Mouse (Mus musculus) MEL (cell line): ENCODE results near the gene Ccdc162. TPM values are rescaled to one million over a fixed set of nuclear protein-coding genes. Genes with fewer than 3 reads are reported as not detected.
A peak's percentile ranks its signal among the peaks of the same experiment; 100 is the strongest.

Experiments used
- DNase-seq: peaks from one replicate; pipeline ENCODE4 v3.0.0; 2011; ENCODE audit warnings: low read depth, low spot score
- H3K27ac ChIP-seq: 2 replicates; pipeline ENCODE4 v1.5.1; 2012; ENCODE audit warnings: low read depth, mild to moderate bottlenecking, control low read depth, low read length, moderate library complexity; ENCODE audit not compliant: control insufficient read depth
- H3K27me3 ChIP-seq, 2 experiments: fragments of 150-350 bp in 1 of 2; sonication (generic) in 1 of 2; 2 replicates each; pipeline ENCODE4 v1.6.1; 2012; ENCODE audit warnings: low read length in 2 of 2, mild to moderate bottlenecking in 2 of 2, improper control_type of control experiment in 1 of 2, moderate library complexity in 1 of 2; ENCODE audit not compliant: insufficient read depth in 2 of 2, control insufficient read depth in 1 of 2
- H3K36me3 ChIP-seq, 2 experiments: 2 replicates each; pipeline ENCODE4 v1.6.1; 2012 to 2014; ENCODE audit warnings: low read length in 2 of 2, improper control_type of control experiment in 1 of 2, inconsistent platforms in 1 of 2, mild to moderate bottlenecking in 1 of 2; ENCODE audit not compliant: insufficient read depth in 2 of 2, control insufficient read depth in 1 of 2
- H3K4me1 ChIP-seq, 2 experiments: fragments of 150-350 bp in 1 of 2; sonication (generic) in 1 of 2; 2 replicates each; pipeline ENCODE4 v1.6.1; 2012; ENCODE audit warnings: low read length in 2 of 2, improper control_type of control experiment in 1 of 2, mild to moderate bottlenecking in 1 of 2; ENCODE audit not compliant: insufficient read depth in 2 of 2, control insufficient read depth in 1 of 2
- H3K4me3 ChIP-seq, 2 experiments: fragments of 150-350 bp in 1 of 2; sonication (generic) in 1 of 2; 2 replicates each; pipeline ENCODE4 v1.5.1; 2012; ENCODE audit warnings: low read depth in 2 of 2, low read length in 2 of 2, mild to moderate bottlenecking in 2 of 2, moderate library complexity in 2 of 2, control low read depth in 1 of 2, improper control_type of control experiment in 1 of 2; ENCODE audit not compliant: control insufficient read depth in 1 of 2, insufficient read depth in 1 of 2
- H3K79me2 ChIP-seq: 2 replicates; pipeline ENCODE4 v1.6.1; 2012; ENCODE audit warnings: mild to moderate bottlenecking, low read length, moderate library complexity; ENCODE audit not compliant: control insufficient read depth, poor library complexity, insufficient read depth
- H3K9ac ChIP-seq: 2 replicates; pipeline ENCODE4 v1.6.1; 2012; ENCODE audit warnings: low read depth, mild to moderate bottlenecking, control low read depth, low read length, moderate library complexity; ENCODE audit not compliant: control insufficient read depth, poor library complexity, severe bottlenecking
- H3K9me3 ChIP-seq: fragments of 150-350 bp; sonication (generic); replicated peaks from 2 replicates; pipeline ENCODE4 v1.6.1; 2012; ENCODE audit warnings: mild to moderate bottlenecking, low read length, improper control_type of control experiment, moderate library complexity; ENCODE audit not compliant: insufficient read depth
- BHLHE40 ChIP-seq: IDR thresholded peaks from 2 replicates; pipeline ENCODE4 v1.6.1; 2012; ENCODE audit warnings: low read depth, mild to moderate bottlenecking, inconsistent platforms, low read length, improper control_type of control experiment, borderline replicate concordance
- CHD1 ChIP-seq: IDR thresholded peaks from 2 replicates; pipeline ENCODE4 v1.6.1; 2012; ENCODE audit warnings: low read depth, mild to moderate bottlenecking, inconsistent platforms, low read length, improper control_type of control experiment
- CHD2 ChIP-seq: IDR thresholded peaks from 2 replicates; pipeline ENCODE4 v1.6.1; 2011; ENCODE audit warnings: low read length, improper control_type of control experiment
- CTCF ChIP-seq, 3 experiments: IDR thresholded peaks in 2 of 3; conservative IDR thresholded peaks in 1 of 3; 2 replicates each; pipeline ENCODE4 v1.5.1; 2011 to 2012; ENCODE audit warnings: low read length in 3 of 3, low read depth in 2 of 3, mild to moderate bottlenecking in 2 of 3, improper control_type of control experiment in 1 of 3, inconsistent platforms in 1 of 3, mixed read lengths in 1 of 3, moderate library complexity in 1 of 3; ENCODE audit not compliant: control insufficient read depth in 1 of 3, insufficient read depth in 1 of 3, poor library complexity in 1 of 3, severe bottlenecking in 1 of 3
- E2F4 ChIP-seq: IDR thresholded peaks from 2 replicates; pipeline ENCODE4 v1.6.1; 2011; ENCODE audit warnings: low read depth, low read length, improper control_type of control experiment, borderline replicate concordance
- ELF1 ChIP-seq: IDR thresholded peaks from 2 replicates; pipeline ENCODE4 v1.6.1; 2014; ENCODE audit warnings: low read depth, mild to moderate bottlenecking, inconsistent platforms, low read length, improper control_type of control experiment, moderate library complexity
- EP300 ChIP-seq, 2 experiments: IDR thresholded peaks; 2 replicates each; pipeline ENCODE4 v1.6.1; 2011; ENCODE audit warnings: improper control_type of control experiment in 2 of 2, low read length in 2 of 2, low read depth in 1 of 2, mild to moderate bottlenecking in 1 of 2
- ETS1 ChIP-seq: IDR thresholded peaks from 2 replicates; pipeline ENCODE4 v1.6.1; 2012; ENCODE audit warnings: low read depth, mild to moderate bottlenecking, inconsistent platforms, low read length, improper control_type of control experiment, moderate library complexity
- GABPA ChIP-seq: IDR thresholded peaks from 2 replicates; pipeline ENCODE4 v1.6.1; 2012; ENCODE audit warnings: low read depth, mild to moderate bottlenecking, inconsistent platforms, low read length, improper control_type of control experiment, moderate library complexity
- GATA1 ChIP-seq: IDR thresholded peaks from 2 replicates; pipeline ENCODE4 v1.6.1; 2011; ENCODE audit warnings: low read depth, low read length, improper control_type of control experiment
- HCFC1 ChIP-seq: IDR thresholded peaks from 2 replicates; pipeline ENCODE4 v1.6.1; 2012; ENCODE audit warnings: low read depth, mild to moderate bottlenecking, inconsistent platforms, low read length, improper control_type of control experiment, moderate library complexity
- JUND ChIP-seq: IDR thresholded peaks from 2 replicates; pipeline ENCODE4 v1.6.1; 2011; ENCODE audit warnings: low read depth, mild to moderate bottlenecking, improper control_type of control experiment, low read length
- KAT2A ChIP-seq: conservative IDR thresholded peaks from 2 replicates; pipeline ENCODE4 v1.6.1; 2012; ENCODE audit warnings: low read depth, low read length, improper control_type of control experiment, inconsistent platforms
- MAFK ChIP-seq: IDR thresholded peaks from 2 replicates; pipeline ENCODE4 v1.6.1; 2011; ENCODE audit warnings: low read depth, mild to moderate bottlenecking, low read length, improper control_type of control experiment, borderline replicate concordance
- MAX ChIP-seq: IDR thresholded peaks from 2 replicates; pipeline ENCODE4 v1.6.1; 2011; ENCODE audit warnings: low read length, improper control_type of control experiment
- MAZ ChIP-seq: IDR thresholded peaks from 2 replicates; pipeline ENCODE4 v1.6.1; 2012; ENCODE audit warnings: low read depth, mild to moderate bottlenecking, inconsistent platforms, low read length, improper control_type of control experiment
- MXI1 ChIP-seq: IDR thresholded peaks from 2 replicates; pipeline ENCODE4 v1.6.1; 2011; ENCODE audit warnings: mild to moderate bottlenecking, low read depth, low read length, improper control_type of control experiment
- MYB ChIP-seq: IDR thresholded peaks from 2 replicates; pipeline ENCODE4 v1.6.1; 2011; ENCODE audit warnings: mild to moderate bottlenecking, low read depth, low read length, improper control_type of control experiment
- MYC ChIP-seq: IDR thresholded peaks from 2 replicates; pipeline ENCODE4 v1.6.1; 2011; ENCODE audit warnings: low read depth, mild to moderate bottlenecking, low read length, improper control_type of control experiment, moderate library complexity
- NELFE ChIP-seq: IDR thresholded peaks from 2 replicates; pipeline ENCODE4 v1.6.1; 2011; ENCODE audit warnings: low read depth, low read length, improper control_type of control experiment
- NRF1 ChIP-seq: IDR thresholded peaks from 2 replicates; pipeline ENCODE4 v1.6.1; 2014; ENCODE audit warnings: low read depth, mild to moderate bottlenecking, inconsistent platforms, low read length, improper control_type of control experiment, moderate library complexity; ENCODE audit not compliant: poor library complexity, insufficient read depth, severe bottlenecking
- POLR2A ChIP-seq, 2 experiments: IDR thresholded peaks; 2 replicates each; pipeline ENCODE4 v1.6.1; 2011 to 2012; ENCODE audit warnings: low read length in 2 of 2, mild to moderate bottlenecking in 2 of 2, control low read depth in 1 of 2, improper control_type of control experiment in 1 of 2, low read depth in 1 of 2, moderate library complexity in 1 of 2; ENCODE audit not compliant: control insufficient read depth in 1 of 2, insufficient read depth in 1 of 2, poor library complexity in 1 of 2
- POLR2AphosphoS2 ChIP-seq: IDR thresholded peaks from 2 replicates; pipeline ENCODE4 v1.6.1; 2011; ENCODE audit warnings: low read length, improper control_type of control experiment
- POLR2AphosphoS5 ChIP-seq: IDR thresholded peaks from 2 replicates; pipeline ENCODE4 v1.6.1; 2012; ENCODE audit warnings: low read depth, borderline replicate concordance, mild to moderate bottlenecking, inconsistent platforms, low read length, moderate library complexity, mixed read lengths
- RAD21 ChIP-seq: IDR thresholded peaks from 2 replicates; pipeline ENCODE4 v1.6.1; 2011; ENCODE audit warnings: mild to moderate bottlenecking, low read depth, low read length, improper control_type of control experiment
- RCOR1 ChIP-seq: IDR thresholded peaks from 2 replicates; pipeline ENCODE4 v1.6.1; 2012; ENCODE audit warnings: low read depth, mild to moderate bottlenecking, inconsistent platforms, low read length, improper control_type of control experiment
- SIN3A ChIP-seq: IDR thresholded peaks from 2 replicates; pipeline ENCODE4 v1.6.1; 2012; ENCODE audit warnings: low read length, improper control_type of control experiment, inconsistent platforms
- SMC3 ChIP-seq: IDR thresholded peaks from 2 replicates; pipeline ENCODE4 v1.6.1; 2011; ENCODE audit warnings: low read depth, low read length, improper control_type of control experiment
- TAL1 ChIP-seq: IDR thresholded peaks from 2 replicates; pipeline ENCODE4 v1.6.1; 2012; ENCODE audit warnings: mild to moderate bottlenecking, inconsistent platforms, low read length, moderate library complexity, mixed read lengths
- TBP ChIP-seq: IDR thresholded peaks from 2 replicates; pipeline ENCODE4 v1.8.0; 2011; ENCODE audit warnings: low read depth, low read length, improper control_type of control experiment
- TCF12 ChIP-seq: IDR thresholded peaks from 2 replicates; pipeline ENCODE4 v1.6.1; 2014; ENCODE audit warnings: low read depth, mild to moderate bottlenecking, inconsistent platforms, low read length, improper control_type of control experiment, moderate library complexity
- UBTF ChIP-seq: IDR thresholded peaks from 2 replicates; pipeline ENCODE4 v1.6.1; 2012; ENCODE audit warnings: low read depth, mild to moderate bottlenecking, inconsistent platforms, low read length, improper control_type of control experiment, moderate library complexity, borderline replicate concordance; ENCODE audit not compliant: insufficient read depth
- USF1 ChIP-seq: IDR thresholded peaks from 2 replicates; pipeline ENCODE4 v1.6.1; 2014; ENCODE audit warnings: low read depth, mild to moderate bottlenecking, inconsistent platforms, low read length, improper control_type of control experiment, moderate library complexity
- USF2 ChIP-seq, 2 experiments: IDR thresholded peaks; 2 replicates each; pipeline ENCODE4 v1.6.1; 2011 to 2012; ENCODE audit warnings: improper control_type of control experiment in 2 of 2, low read length in 2 of 2, borderline replicate concordance in 1 of 2, inconsistent platforms in 1 of 2, low read depth in 1 of 2, mild to moderate bottlenecking in 1 of 2; ENCODE audit not compliant: insufficient read depth in 1 of 2
- ZC3H11A ChIP-seq: IDR thresholded peaks from 2 replicates; pipeline ENCODE4 v1.6.1; 2012; ENCODE audit warnings: low read depth, mild to moderate bottlenecking, inconsistent platforms, low read length, improper control_type of control experiment
- ZKSCAN1 ChIP-seq: IDR thresholded peaks from 2 replicates; pipeline ENCODE4 v1.6.1; 2012; ENCODE audit warnings: low read depth, mild to moderate bottlenecking, inconsistent platforms, low read length, improper control_type of control experiment, moderate library complexity
- ZMIZ1 ChIP-seq: IDR thresholded peaks from 2 replicates; pipeline ENCODE4 v1.6.1; 2012; ENCODE audit warnings: low read depth, mild to moderate bottlenecking, inconsistent platforms, low read length, improper control_type of control experiment, moderate library complexity
- ZNF384 ChIP-seq: IDR thresholded peaks from 2 replicates; pipeline ENCODE4 v1.6.1; 2012; ENCODE audit warnings: low read depth, mild to moderate bottlenecking, inconsistent platforms, low read length, improper control_type of control experiment
- polyA plus RNA-seq, 2 experiments: library from polyadenylated mRNA; stranded (reverse) in 1 of 2; unstranded in 1 of 2; fragments of >175 nt in 1 of 2; fragments of >200 nt in 1 of 2; gene quantifications; 2 replicates each; pipeline versions ENCODE4 v1.2.1 to v1.2.4; 2012; ENCODE audit warnings: low replicate concordance in 2 of 2, low read depth in 1 of 2; ENCODE audit not compliant: insufficient read length in 2 of 2, insufficient read depth in 1 of 2, missing spikeins in 1 of 2
- total RNA-seq: library from RNA; depleted of rRNA; stranded (reverse); fragments of 300-350 nt; gene quantifications from 2 replicates; pipeline ENCODE4 v1.2.3, GENCODE M21; 2012

Ccdc162 gene
- total and polyA plus RNA-seq, 3 experiments = 0.06 TPM; not detected in 2

GRCm38 (mm10) chr10:41518508-41518980 lies 197.9 kb downstream of the Ccdc162 start:
- peaks cover 5 to 16% of the 10 kb centered on the region in 2 experiments for H3K4me1 ChIP-seq
- peak; percentile 86 for DNase-seq
- peaks cover 28% of the 10 kb centered on the region for H3K79me2 ChIP-seq
- peaks cover 0 to 25% of the 10 kb centered on the region in 2 experiments; a peak in 2 of 4 replicates for H3K36me3 ChIP-seq
- peak overlapping the region; percentile 93 for H3K27ac ChIP-seq
- no peaks in the 10 kb centered on the region for H3K9me3 ChIP-seq
- peak overlapping the region; percentile 96 for H3K9ac ChIP-seq
- no peaks in the 10 kb centered on the region for H3K27me3 ChIP-seq
- H3K4me3 ChIP-seq = peak overlapping the region; percentile 70 to 75
- TF ChIP-seq EP300 (IDR thresholded peaks at IDR 0.05; ENCODE audit: low read depth in 1 of 2, low read length in 2 of 2) (no peak), SIN3A (no peak; the same call in 1 of the 2 replicates), GATA1 (no peak), TAL1 (no peak), POLR2AphosphoS2 (no peak), NELFE (no peak), POLR2AphosphoS5 (no peak), MYB (no peak), ZMIZ1 (no peak), RAD21 (peak; percentile 75), USF1 (no peak), JUND (no peak), RCOR1 (no peak), USF2 (IDR thresholded peaks at IDR 0.05; ENCODE audit: borderline replicate concordance in 1 of 2, insufficient read depth in 1 of 2, low read depth in 1 of 2, low read length in 2 of 2) (no peak), CHD2 (no peak), SMC3 (peak; percentile 60), CTCF (IDR thresholded peaks at IDR 0.05 in 2 of 3, conservative IDR thresholded peaks at IDR 0.05 in 1 of 3; ENCODE audit: control insufficient read depth in 1 of 3, insufficient read depth in 1 of 3, low read depth in 2 of 3, low read length in 3 of 3, poor library complexity in 1 of 3, severe bottlenecking in 1 of 3) (peak in 2 of 3 experiments; percentile 49 to 67; a peak in 4 of 6 replicates), POLR2A (IDR thresholded peaks at IDR 0.05; ENCODE audit: control insufficient read depth in 1 of 2, insufficient read depth in 1 of 2, low read depth in 1 of 2, low read length in 2 of 2, poor library complexity in 1 of 2) (no peak), BHLHE40 (no peak), MAX (no peak), ZC3H11A (peak; percentile 53), MXI1 (peak; percentile 63), ELF1 (no peak), ZKSCAN1 (no peak), ZNF384 (peak; percentile 96), KAT2A (no peak), HCFC1 (no peak), UBTF (0 out of 2 replicates have a peak, but pooled peaks have one; percentile 37), ETS1 (no peak), CHD1 (no peak), TBP (no peak), MAFK (no peak), TCF12 (no peak; the same call in 1 of the 2 replicates), MAZ (no peak), GABPA (no peak), MYC (peak; percentile 36; the same call in 1 of the 2 replicates), E2F4 (no peak), NRF1 (no peak)
